Mouse (Mus musculus) inflammation-experienced regulatory T-cells, adult 6 months (primary cell): Measurements from ENCODE around the gene Cryga. TPM values are rescaled to one million over a fixed set of nuclear protein-coding genes. Genes with fewer than 3 reads are reported as not detected.
"Not testable (repeated sequence)": the region's sequence is repeated elsewhere in the genome, so short reads cannot be mapped to it uniquely, and the experiment has no call there.

ENCODE experiments used
- ATAC-seq: one replicate; pipeline ENCODE4 v1.8.0; 2017
- polyA plus RNA-seq, 3 experiments: library from polyadenylated mRNA; unstranded; fragments of 100-300 nt; shearing (Covaris generic); gene quantifications; one replicate each; pipeline ENCODE4 v1.2.1; 2017

The Cryga gene
- polyA plus RNA-seq, 3 experiments from 2014 or later: not detected

- no peak for ATAC-seq
These were observed 12.8 kb downstream of the Cryga start for GRCm38 (mm10) chr1:65090370-65090769.

- no peak for ATAC-seq
These were observed 14.4 kb downstream of the Cryga start for GRCm38 (mm10) chr1:65088567-65089356.

- no peak for ATAC-seq
These were observed 21.0 kb downstream of the Cryga start, which contains the start of gene Crygb for GRCm38 (mm10) chr1:65082188-65082587. Crygb (minus strand) TSS chr1:65082288.

DNA sequence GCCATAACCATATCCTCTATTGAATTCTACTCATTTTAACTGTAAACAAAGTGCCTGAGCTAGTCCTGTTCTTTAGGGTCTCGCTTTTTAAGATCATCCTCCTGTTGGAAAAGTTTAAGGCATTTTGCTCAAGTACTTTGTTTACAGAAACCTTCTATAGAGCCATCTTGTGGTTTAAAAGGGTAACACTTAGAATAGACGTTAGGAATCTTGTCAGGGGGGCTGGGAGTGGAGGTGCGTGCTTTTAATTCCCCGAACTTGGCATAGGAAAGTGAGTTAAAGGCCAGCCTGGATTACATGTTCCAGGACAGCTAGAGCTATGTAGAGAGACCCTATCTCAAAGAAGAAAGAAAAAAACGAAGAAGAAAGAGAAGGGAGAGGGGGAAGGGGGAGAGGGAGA, 27.6 kb downstream of the Cryga start:
- no peak for ATAC-seq

DNA sequence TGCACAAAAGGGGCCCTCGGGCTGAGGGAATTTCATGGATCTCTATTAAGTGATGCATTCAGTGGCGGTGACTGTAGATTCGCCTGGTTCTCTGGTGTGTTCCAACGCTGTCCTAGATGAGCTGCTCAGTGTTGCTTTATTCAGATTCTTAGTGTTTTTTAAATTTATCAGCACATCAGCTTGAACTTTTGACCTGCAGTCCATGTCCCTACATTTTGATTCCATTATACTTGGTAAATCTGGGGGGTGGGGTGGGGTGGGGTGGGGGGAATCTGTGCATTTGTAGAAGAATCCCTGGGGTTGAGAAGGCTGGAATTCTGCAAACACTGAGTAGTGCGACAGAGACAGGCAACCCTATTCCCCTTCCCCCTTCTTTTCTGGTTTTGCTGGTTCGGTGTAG, 29.6 kb downstream of the Cryga start, which contains the start of gene Crygc:
Crygc (minus strand) TSS at position 101 of the 400 bp plus-strand sequence.
- no peak for ATAC-seq

- ATAC-seq: no peak
These were observed 35.3 kb downstream of the Cryga start for GRCm38 (mm10) chr1:65067842-65068241.

DNA sequence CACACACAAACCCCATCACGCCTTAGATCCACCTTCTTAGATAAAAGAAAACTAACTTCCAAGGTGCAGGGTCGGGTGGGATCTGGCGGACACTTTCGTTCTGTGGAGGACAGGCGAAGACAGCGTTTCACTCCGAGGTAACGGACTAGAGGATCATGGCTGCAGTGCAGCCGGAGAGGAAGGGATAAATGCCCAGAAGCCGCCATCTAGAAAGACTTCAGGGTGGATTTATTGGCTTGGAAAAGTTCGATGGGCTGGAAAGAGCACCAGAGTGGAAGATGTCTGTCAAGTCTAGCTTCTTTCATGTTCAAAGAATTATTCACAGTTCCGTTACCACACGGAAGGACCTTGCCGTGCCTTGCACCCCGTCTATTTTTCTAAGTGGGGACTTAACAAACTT, 39.0 kb downstream of the Cryga start:
- no peak for ATAC-seq

GRCm38 (mm10) chr1:65063352-65063751, 39.8 kb downstream of the Cryga start, which contains the start of gene Crygd:
Crygd (minus strand) TSS chr1:65063452.
- ATAC-seq: no peak

DNA sequence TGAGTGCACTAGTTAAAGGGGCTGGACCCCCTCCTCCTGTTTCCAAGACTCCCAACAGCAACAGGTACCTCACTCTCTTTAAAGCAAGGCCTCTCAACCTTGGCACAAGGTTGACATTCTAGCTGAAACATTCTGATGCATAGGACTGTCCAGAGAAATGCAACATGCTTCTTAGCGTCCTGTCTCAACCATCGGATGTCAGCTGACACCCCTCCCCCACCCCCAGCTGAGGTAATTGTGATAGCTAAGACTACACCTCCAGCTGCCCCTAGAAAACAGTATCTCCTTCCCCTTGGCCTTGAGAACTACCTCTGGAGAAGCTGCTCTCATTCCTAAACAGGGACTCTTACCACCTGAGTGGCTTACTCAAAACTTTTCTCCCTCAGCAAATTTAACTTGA, 51.0 kb downstream of the Cryga start:
- ATAC-seq: no peak

- ATAC-seq: no peak
These were observed 51.5 kb downstream of the Cryga start for GRCm38 (mm10) chr1:65051696-65052095.

GRCm38 (mm10) chr1:65050952-65051351, 52.2 kb downstream of the Cryga start, which contains the start of gene Cryge:
Cryge (minus strand) TSS chr1:65051149.
- not testable (repeated sequence) for ATAC-seq

Other genes with a start within 250 kb of the Cryga start
- gene Plekhm3, start 146.5 kb downstream of the Cryga start, polyA plus RNA-seq: 10 to 100 TPM in 2 of 3 experiments, 1 to 10 TPM in 1; 7.0 to 13.0 (median 11.0) TPM
- gene Akr1cl, start 70.6 kb downstream of the Cryga start, polyA plus RNA-seq: under 1 TPM in 1 of 3 experiments, not detected in 2; 0.71 TPM
- gene Cryge, start 52.2 kb downstream of the Cryga start, polyA plus RNA-seq: not detected
- gene Crygd, start 39.9 kb downstream of the Cryga start, polyA plus RNA-seq: not detected
- not detected for gene Crygc, start 29.7 kb downstream of the Cryga start, polyA plus RNA-seq
- not detected for gene Crygb, start 21.1 kb downstream of the Cryga start, polyA plus RNA-seq
- gene Gm28845, start 16.2 kb upstream of the Cryga start, polyA plus RNA-seq: not detected
- not detected for gene D630023F18Rik, start 19.8 kb upstream of the Cryga start, polyA plus RNA-seq
- 10 to 100 TPM in 1 of 3 experiments, 1 to 10 TPM in 2; 6.3 to 13.0 (median 9.4) TPM for gene Idh1, start 83.1 kb upstream of the Cryga start, polyA plus RNA-seq
- 10 to 100 TPM in 2 of 3 experiments, 1 to 10 TPM in 1; 9.5 to 14.6 (median 13.5) TPM for gene Pikfyve, start 83.3 kb upstream of the Cryga start, polyA plus RNA-seq
- not detected for gene Pth2r, start 178.7 kb upstream of the Cryga start, polyA plus RNA-seq